Mouse (Mus musculus) kidney, embryonic 16.5 days (tissue): Measurements from ENCODE around the gene Ifit1bl1. TPM values are rescaled to one million over a fixed set of nuclear protein-coding genes. Genes with fewer than 3 reads are reported as not detected.
"Not testable (repeated sequence)": the region's sequence is repeated elsewhere in the genome, so short reads cannot be mapped to it uniquely, and the experiment has no call there.

Experiments
- ATAC-seq: fragments of 200-750 bp; cut with Nextera tagmentation; 2 replicates; pipeline ENCODE4 v1.8.0; 2017; ENCODE audit warnings: moderate TSS enrichment; ENCODE audit not compliant: low FRiP score, low TSS enrichment
- H3K27ac ChIP-seq: fragments of 300-500 bp; sonication (generic); 2 replicates; pipeline ENCODE4 v1.5.1; 2014; ENCODE audit warnings: low read length
- H3K27me3 ChIP-seq: fragments of 300-500 bp; sonication (generic); 2 replicates; pipeline ENCODE4 v1.6.1; 2014; ENCODE audit warnings: low read length, control low read depth, mixed read lengths; ENCODE audit not compliant: insufficient read depth
- H3K36me3 ChIP-seq: fragments of 300-500 bp; sonication (generic); 2 replicates; pipeline ENCODE4 v1.6.1; 2014; ENCODE audit warnings: low read length, control low read depth, mixed read lengths; ENCODE audit not compliant: insufficient read depth
- H3K4me1 ChIP-seq: fragments of 300-500 bp; sonication (generic); 2 replicates; pipeline ENCODE4 v1.6.1; 2014; ENCODE audit warnings: low read length, control low read depth, mixed read lengths; ENCODE audit not compliant: insufficient read depth
- H3K4me2 ChIP-seq: fragments of 300-500 bp; sonication (generic); replicated peaks from 2 replicates; pipeline ENCODE4 v1.6.1; 2014; ENCODE audit warnings: low read depth, low read length
- H3K4me3 ChIP-seq: fragments of 300-500 bp; sonication (generic); 2 replicates; pipeline ENCODE4 v1.5.1; 2014; ENCODE audit warnings: mild to moderate bottlenecking, low read length
- H3K9ac ChIP-seq: fragments of 300-500 bp; sonication (generic); replicated peaks from 2 replicates; pipeline ENCODE4 v1.6.1; 2014; ENCODE audit warnings: low read length
- H3K9me3 ChIP-seq: fragments of 300-500 bp; sonication (generic); 2 replicates; pipeline ENCODE4 v1.6.1; 2016; ENCODE audit warnings: low read length, control low read depth
- WGBS: fragments of 180-500 bp; shearing (Covaris S2); extraction: QIAGEN DNeasy Blood & Tissue Kit; methylation state at CpG from one replicate; pipeline ENCODE4 v1.1.7; 2014; 5-methylcytosine and 5-hydroxymethylcytosine counted together
- polyA plus RNA-seq: library from polyadenylated mRNA; unstranded; fragments of >200 nt; fragmentation: Nextera tagmentation; extraction: Ambion mirVana; gene quantifications from 2 replicates; pipeline ENCODE4 v1.2.1, GENCODE M21; 2015

Gene Ifit1bl1
- 0.16 and 0.18 TPM in 2 replicates for polyA plus RNA-seq

DNA sequence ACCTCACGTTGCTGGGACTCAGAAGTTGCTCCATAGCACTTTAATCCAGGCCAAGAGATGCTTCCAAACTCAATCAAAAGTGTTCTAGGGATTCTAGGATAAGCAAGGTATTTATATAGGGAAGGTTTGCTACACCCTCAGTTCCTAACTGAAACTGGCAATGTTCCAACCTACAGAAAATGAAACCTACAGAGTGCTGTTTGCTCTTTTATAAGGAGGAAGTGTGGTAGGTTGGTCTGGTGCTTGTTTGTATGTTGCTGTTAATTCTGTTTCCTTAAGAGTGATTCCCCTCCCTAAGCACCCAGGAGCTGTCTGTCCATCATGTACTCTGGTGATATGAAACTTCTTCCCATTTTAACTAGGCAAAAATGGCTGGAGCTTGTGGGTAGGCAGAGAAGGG is at the start of gene Ifit1bl1:
Gene Ifit1bl1 (minus strand): TSS at position 69 of the 400 bp plus-strand sequence.
- H3K9ac ChIP-seq, H3K27me3 ChIP-seq, H3K36me3 ChIP-seq, H3K27ac ChIP-seq, H3K4me3 ChIP-seq, H3K4me2 ChIP-seq, ATAC-seq, H3K9me3 ChIP-seq, H3K4me1 ChIP-seq: not testable (repeated sequence)
- 48% methylated on average over 1 of the region's 1 CpGs for WGBS

DNA sequence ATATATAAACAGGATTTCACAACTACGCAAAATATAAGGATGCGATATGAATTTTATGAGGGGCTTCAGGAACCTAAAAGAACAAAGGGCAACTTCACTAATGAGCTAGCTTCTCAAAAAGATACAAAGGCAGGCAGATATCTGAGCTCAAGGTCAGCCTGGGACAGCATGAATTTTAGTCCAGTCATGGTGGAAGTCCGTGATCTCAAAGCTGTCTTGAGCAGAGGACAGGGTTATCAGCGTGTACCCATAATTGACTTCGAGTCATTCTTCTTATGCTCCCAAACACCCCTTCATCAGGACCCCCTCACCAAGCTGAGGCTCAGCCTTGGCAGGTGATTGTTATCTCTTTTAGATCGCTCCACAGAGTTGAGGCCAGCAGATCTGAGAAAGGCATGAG is 49.2 kb upstream of the Ifit1bl1 start:
- no peak overlapping the region for H3K9ac ChIP-seq
- ATAC-seq, result no peak
- H3K36me3 ChIP-seq, result no peaks in the 10 kb centered on the region
- no peaks in the 10 kb centered on the region for H3K27me3 ChIP-seq
- no peak overlapping the region for H3K4me3 ChIP-seq
- 73% methylated on average over 6 of the region's 6 CpGs for WGBS
- no peak overlapping the region for H3K27ac ChIP-seq
- H3K4me1 ChIP-seq, result no peaks in the 10 kb centered on the region
- H3K4me2 ChIP-seq, result no peak overlapping the region
- H3K9me3 ChIP-seq, result no peaks in the 10 kb centered on the region

DNA sequence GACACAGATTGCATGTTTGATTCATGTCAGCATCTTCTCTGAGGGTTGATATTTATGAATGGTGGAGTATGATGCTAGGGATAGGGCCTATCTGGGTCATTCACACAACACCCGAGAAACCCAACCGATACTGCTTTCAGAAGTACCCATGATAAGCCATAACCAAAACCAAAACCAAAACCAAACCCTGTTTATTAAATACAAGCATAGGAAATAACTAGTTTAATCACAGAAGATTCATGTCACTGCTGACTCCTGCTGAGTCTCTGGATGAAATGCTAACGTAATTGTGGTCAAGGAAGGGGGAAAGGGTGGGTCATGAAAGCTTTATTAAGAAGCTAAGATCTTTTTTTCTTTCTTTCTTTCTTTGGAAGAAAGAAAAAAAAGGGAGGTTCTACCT is 48.5 kb upstream of the Ifit1bl1 start:
- no peaks in the 10 kb centered on the region for H3K4me1 ChIP-seq
- no peaks in the 10 kb centered on the region for H3K27me3 ChIP-seq
- no peaks in the 10 kb centered on the region for H3K9me3 ChIP-seq
- no peak overlapping the region for H3K27ac ChIP-seq
- H3K36me3 ChIP-seq, result no peaks in the 10 kb centered on the region
- H3K9ac ChIP-seq, result no peak overlapping the region
- no peak for ATAC-seq
- H3K4me3 ChIP-seq, result no peak overlapping the region
- H3K4me2 ChIP-seq, result no peak overlapping the region
- WGBS, result 87% methylated on average over 3 of the region's 3 CpGs

DNA sequence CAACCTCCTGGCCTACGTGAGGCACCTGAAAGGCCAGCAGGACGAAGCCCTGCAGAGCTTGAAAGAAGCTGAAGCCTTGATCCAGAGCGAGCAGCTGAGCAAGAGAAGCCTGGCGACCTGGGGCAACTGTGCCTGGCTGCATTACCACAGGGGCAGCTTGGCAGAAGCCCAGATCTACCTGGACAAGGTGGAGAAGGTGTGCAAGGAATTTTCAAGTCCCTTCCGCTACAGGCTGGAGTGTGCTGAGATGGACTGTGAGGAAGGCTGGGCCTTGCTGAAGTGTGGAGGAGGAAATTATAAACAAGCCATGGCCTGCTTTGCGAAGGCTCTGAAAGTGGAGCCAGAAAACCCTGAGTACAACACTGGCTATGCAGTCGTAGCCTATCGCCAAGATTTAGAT is 45.9 kb upstream of the Ifit1bl1 start:
- not testable (repeated sequence) for H3K4me1 ChIP-seq, H3K27me3 ChIP-seq, H3K9ac ChIP-seq, H3K36me3 ChIP-seq, H3K4me2 ChIP-seq, H3K27ac ChIP-seq, H3K4me3 ChIP-seq, H3K9me3 ChIP-seq, ATAC-seq
- WGBS, result 86% methylated on average over 6 of the region's 8 CpGs

DNA sequence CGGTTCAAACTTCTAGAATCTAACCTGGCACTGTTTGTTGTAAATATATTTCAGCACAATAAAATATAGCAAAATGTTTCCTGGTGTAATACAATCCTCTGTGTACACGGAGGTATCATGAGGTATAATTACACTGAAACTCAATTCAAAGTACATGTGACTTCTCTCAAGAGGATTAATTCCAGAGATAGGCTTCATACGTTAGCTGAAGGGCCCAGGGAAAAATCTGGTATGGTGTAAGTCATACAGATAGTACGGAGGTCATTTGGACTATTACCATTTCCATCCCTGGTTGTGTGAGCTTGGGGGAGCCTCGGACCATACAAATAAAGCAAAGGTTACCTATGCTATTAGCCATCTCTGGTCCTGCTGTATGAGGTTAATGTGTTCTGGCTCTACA is 40.9 kb upstream of the Ifit1bl1 start:
- Histone ChIP-seq H3K9me3 (no peaks in the 10 kb centered on the region), H3K4me1 (no peaks in the 10 kb centered on the region), H3K9ac (no peak overlapping the region), H3K27ac (no peak overlapping the region), H3K27me3 (no peaks in the 10 kb centered on the region; the same call in 1 of the 2 replicates), H3K36me3 (no peaks in the 10 kb centered on the region), H3K4me3 (no peak overlapping the region), H3K4me2 (no peak overlapping the region)
- 75% methylated on average over 5 of the region's 5 CpGs for WGBS
- ATAC-seq, result no peak

DNA sequence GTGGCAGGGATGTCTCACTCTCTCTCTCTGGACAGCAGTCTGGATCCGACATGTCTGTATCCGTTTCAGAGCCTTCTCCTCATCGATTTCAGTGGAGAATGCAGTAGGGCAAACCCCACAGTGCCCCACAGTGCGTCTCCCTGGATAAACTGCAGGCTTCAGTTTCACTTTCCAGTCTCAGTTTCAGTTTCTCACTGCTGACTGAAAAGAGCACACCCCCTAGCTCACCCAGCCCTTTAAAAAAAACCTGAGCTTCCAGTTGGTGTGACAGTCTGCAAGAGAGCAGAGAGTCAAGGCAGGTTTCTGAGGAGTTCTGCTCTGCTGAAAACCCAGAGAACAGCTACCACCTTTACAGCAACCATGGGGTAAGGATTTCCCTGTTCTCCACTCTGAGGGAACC is 38.9 kb upstream of the Ifit1bl1 start, which contains the start of the genes Ifit1bl2 and Ifit1:
Gene Ifit1bl2 (minus strand): TSS at position 121 of the 400 bp plus-strand sequence.
Gene Ifit1 (plus strand): TSS at position 249 of the 400 bp plus-strand sequence.
- Histone ChIP-seq H3K4me1 (no peaks in the 10 kb centered on the region), H3K4me2 (0 out of 2 replicates have a peak within 1 kb of the TSS, but pooled peaks have one; percentile 12), H3K36me3 (no peaks in the 10 kb centered on the region), H3K9ac (no peak within 1 kb of the TSS), H3K9me3 (no peaks in the 10 kb centered on the region), H3K27ac (no peak within 1 kb of the TSS), H3K4me3 (no peak within 1 kb of the TSS), H3K27me3 (no peaks in the 10 kb centered on the region; the same call in 1 of the 2 replicates)
- ATAC-seq, result peak; percentile 63; the same call in 1 of the 2 replicates
- WGBS, result 39% methylated on average over 4 of the region's 4 CpGs

DNA sequence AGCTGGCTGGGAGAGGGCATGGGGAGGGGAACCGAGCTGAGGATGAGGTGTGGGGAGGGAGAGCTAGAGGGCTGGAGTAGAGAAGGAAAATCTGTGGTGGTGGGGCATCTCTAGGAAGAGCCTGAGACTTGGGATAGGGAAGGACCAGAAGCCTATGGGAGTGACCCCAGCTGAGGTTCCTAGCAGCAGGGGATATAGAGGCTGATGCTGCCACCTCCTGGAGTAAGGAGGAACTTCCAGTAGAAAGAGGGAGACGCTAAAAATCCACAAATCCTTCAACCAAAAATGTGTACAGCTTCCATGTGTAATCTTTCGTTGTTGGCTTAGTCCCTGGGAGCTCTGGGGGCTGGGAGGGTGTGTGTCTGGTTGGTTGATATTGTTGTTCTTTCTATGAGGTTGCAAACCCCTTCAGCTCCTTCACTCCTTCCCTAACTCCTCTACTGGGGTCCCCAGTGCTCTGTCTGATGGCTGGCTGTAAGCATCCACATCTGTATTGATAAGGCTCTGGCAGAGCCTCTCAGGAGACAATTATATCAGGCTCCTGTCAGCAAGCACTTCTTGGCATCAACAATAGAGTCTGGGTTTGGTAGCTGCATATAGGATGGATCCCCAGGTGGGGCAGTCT is 35.3 kb upstream of the Ifit1bl1 start:
- Histone ChIP-seq H3K36me3 (no peaks in the 10 kb centered on the region), H3K4me1 (no peaks in the 10 kb centered on the region), H3K9ac (no peak overlapping the region), H3K27me3 (no peaks in the 10 kb centered on the region; the same call in 1 of the 2 replicates), H3K4me3 (no peak overlapping the region), H3K9me3 (no peaks in the 10 kb centered on the region), H3K27ac (no peak overlapping the region), H3K4me2 (no peak overlapping the region)
- ATAC-seq, result peak; percentile 84; the same call in 1 of the 2 replicates
- 7% methylated on average over 3 of the region's 3 CpGs for WGBS

DNA sequence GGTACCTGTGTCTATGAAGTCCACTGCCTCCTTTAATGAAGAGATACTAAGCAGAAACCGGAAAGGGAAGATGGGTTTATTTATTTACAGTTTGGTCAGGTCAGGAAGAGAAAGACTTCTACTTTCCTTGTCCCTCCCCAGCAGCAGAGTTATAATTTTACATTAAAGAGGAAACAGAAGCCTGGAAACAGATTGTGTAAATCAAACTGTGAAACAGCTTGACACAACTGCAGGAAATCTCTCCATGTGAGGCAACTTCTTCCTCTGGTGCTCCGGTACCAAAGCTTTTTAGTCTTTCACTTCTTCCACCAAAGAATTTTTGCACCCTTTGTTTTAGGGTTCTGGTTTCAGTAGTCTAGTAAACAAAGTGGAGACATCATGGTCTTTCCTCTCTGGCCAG is 31.7 kb upstream of the Ifit1bl1 start:
- no peak for ATAC-seq
- Histone ChIP-seq H3K4me3 (no peak overlapping the region), H3K36me3 (no peaks in the 10 kb centered on the region), H3K4me1 (no peaks in the 10 kb centered on the region), H3K9ac (no peak overlapping the region), H3K27me3 (no peaks in the 10 kb centered on the region; the same call in 1 of the 2 replicates), H3K27ac (no peak overlapping the region), H3K9me3 (no peaks in the 10 kb centered on the region), H3K4me2 (no peak overlapping the region)
- 58% methylated on average over 2 of the region's 2 CpGs for WGBS

DNA sequence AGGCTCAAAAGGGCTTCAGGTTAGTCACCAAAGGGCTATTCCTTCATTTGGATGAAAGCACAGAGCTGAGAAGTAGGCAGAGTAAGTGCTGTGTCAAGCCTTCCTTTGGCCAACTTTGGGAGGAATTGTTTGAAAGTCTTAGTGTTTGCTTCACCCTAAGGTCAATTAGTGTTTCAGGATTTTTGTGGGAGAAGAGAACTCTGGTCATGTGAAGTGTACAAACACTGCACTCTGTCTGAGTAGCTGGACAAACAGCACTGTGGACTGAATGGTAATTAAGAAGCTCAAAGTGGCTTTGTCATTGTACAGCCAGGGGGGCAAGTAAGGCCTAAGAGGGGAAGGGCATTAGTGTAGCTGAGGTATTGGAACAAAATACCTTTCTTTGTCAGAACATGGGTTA is 29.7 kb upstream of the Ifit1bl1 start:
- Histone ChIP-seq H3K36me3 (no peaks in the 10 kb centered on the region), H3K4me2 (no peak overlapping the region), H3K4me1 (no peaks in the 10 kb centered on the region), H3K9me3 (no peaks in the 10 kb centered on the region), H3K9ac (no peak overlapping the region), H3K27ac (no peak overlapping the region), H3K27me3 (no peaks in the 10 kb centered on the region), H3K4me3 (no peak overlapping the region)
- no peak for ATAC-seq

DNA sequence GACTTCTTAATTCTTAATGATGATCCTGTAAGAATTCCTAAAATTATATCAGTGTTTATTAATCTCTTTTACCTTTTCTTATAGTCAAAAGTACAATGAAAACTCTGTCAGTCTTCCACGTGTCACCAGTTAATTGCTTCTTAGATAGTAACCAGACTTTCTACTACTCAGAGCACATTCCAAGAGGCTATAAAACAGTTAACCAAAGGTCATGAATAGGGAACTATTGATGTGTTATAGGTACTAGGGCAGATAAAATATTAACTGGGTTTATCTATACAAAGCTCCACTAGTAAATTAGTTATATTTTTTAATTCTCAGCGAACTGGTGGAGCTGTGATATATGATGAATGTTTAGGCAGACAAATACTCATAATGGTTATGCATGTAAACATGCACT is 25.7 kb upstream of the Ifit1bl1 start:
- WGBS, result 63% methylated on average over 2 of the region's 2 CpGs
- ATAC-seq, result no peak

More for the DNA sequence above, 25.7 kb upstream of the Ifit1bl1 start:
- H3K4me1 ChIP-seq, result no peaks in the 10 kb centered on the region
- H3K27ac ChIP-seq, result no peak overlapping the region
- no peaks in the 10 kb centered on the region for H3K27me3 ChIP-seq
- H3K4me2 ChIP-seq, result no peak overlapping the region
- H3K9me3 ChIP-seq, result no peaks in the 10 kb centered on the region
- no peaks in the 10 kb centered on the region for H3K36me3 ChIP-seq
- no peak overlapping the region for H3K9ac ChIP-seq
- no peak overlapping the region for H3K4me3 ChIP-seq
